ENCODE assay signal across 8 mouse cellular contexts in genomic region chr17:57010911-57011235, GRCm38 (mm10). TPM values are rescaled to one million over a fixed set of nuclear protein-coding genes. Genes with fewer than 3 reads are reported as not detected.
DNase-seq lines count a peak whose midpoint lies in the region; ATAC-seq and TF ChIP-seq lines count a peak whose summit lies in the region.

No protein-coding gene starts in this region.

- H3K4me1 ChIP-seq in lung, embryonic 14.5 days (ENCODE audit: insufficient read depth) = no peaks in the 10 kb centered on the region; the same call in 1 of the 2 replicates
- no peaks in the 10 kb centered on the region for H3K4me1 ChIP-seq in embryonic fibroblast, embryonic 13.5 days (ENCODE audit: control insufficient read depth, insufficient read depth, low read length)
- peaks cover 18% of the 10 kb centered on the region for H3K4me1 ChIP-seq in limb, embryonic 10.5 days
- H3K4me1 ChIP-seq in neural tube, embryonic 14.5 days (ENCODE audit: control insufficient read depth, insufficient read depth, low read length) = peaks cover 11% of the 10 kb centered on the region; the same call in 1 of the 2 replicates

- H3K27me3 ChIP-seq in lung, embryonic 14.5 days (ENCODE audit: insufficient read depth, low read length) = no peaks in the 10 kb centered on the region
- no peaks in the 10 kb centered on the region for H3K27me3 ChIP-seq in limb, embryonic 10.5 days (ENCODE audit: low read depth, poor library complexity, severe bottlenecking)
- no peaks in the 10 kb centered on the region for H3K27me3 ChIP-seq in neural tube, embryonic 14.5 days (ENCODE audit: control insufficient read depth, insufficient read depth, low read length)

- peak overlapping the region; percentile 80 for H3K9ac ChIP-seq in lung, embryonic 14.5 days
- H3K9ac ChIP-seq in neural tube, embryonic 14.5 days (replicated peaks; ENCODE audit: low read depth, low read length) = peak overlapping the region; percentile 58

- ATAC-seq in lung, embryonic 14.5 days (ENCODE audit: insufficient read depth) = peak; percentile 38
- peak; percentile 52 for ATAC-seq in neural tube, embryonic 14.5 days (ENCODE audit: low read depth)

- H3K36me3 ChIP-seq in lung, embryonic 14.5 days (ENCODE audit: insufficient read depth) = peaks cover 38% of the 10 kb centered on the region
- peaks cover 37% of the 10 kb centered on the region for H3K36me3 ChIP-seq in limb, embryonic 10.5 days
- peaks cover 5% of the 10 kb centered on the region; the same call in 1 of the 2 replicates for H3K36me3 ChIP-seq in neural tube, embryonic 14.5 days (ENCODE audit: control insufficient read depth, insufficient read depth, low read length)

- peak overlapping the region; percentile 85 for H3K4me3 ChIP-seq in lung, embryonic 14.5 days (ENCODE audit: low read depth, low read length)
- H3K4me3 ChIP-seq in embryonic fibroblast, embryonic 13.5 days (ENCODE audit: insufficient read depth, low read length) = peak overlapping the region; percentile 80
- peak overlapping the region; percentile 83 for H3K4me3 ChIP-seq in limb, embryonic 10.5 days
- H3K4me3 ChIP-seq in neural tube, embryonic 14.5 days (ENCODE audit: low read depth, low read length) = peak overlapping the region; percentile 51

- peak overlapping the region; percentile 83 for H3K27ac ChIP-seq in lung, embryonic 14.5 days (ENCODE audit: low read depth)
- peak overlapping the region; percentile 63 for H3K27ac ChIP-seq in embryonic fibroblast, embryonic 13.5 days (ENCODE audit: insufficient read depth, low read length)
- peak overlapping the region; percentile 84 for H3K27ac ChIP-seq in limb, embryonic 10.5 days
- H3K27ac ChIP-seq in neural tube, embryonic 14.5 days (ENCODE audit: low read depth, low read length) = peak overlapping the region; percentile 30; the same call in 1 of the 2 replicates

- under 1% methylated on average over 19 of the region's 19 CpGs for WGBS in lung, embryonic 14.5 days
- 1% methylated on average over 19 of the region's 19 CpGs for WGBS in limb, embryonic 10.5 days
- 1% methylated on average over 19 of the region's 19 CpGs for WGBS in neural tube, embryonic 14.5 days

- no peaks in the 10 kb centered on the region for H3K9me3 ChIP-seq in lung, embryonic 14.5 days (ENCODE audit: low read depth, low read length)
- no peaks in the 10 kb centered on the region for H3K9me3 ChIP-seq in limb, embryonic 10.5 days (replicated peaks)
- no peaks in the 10 kb centered on the region for H3K9me3 ChIP-seq in neural tube, embryonic 14.5 days (ENCODE audit: control insufficient read depth, low read length)

- no peak for DNase-seq in lung, embryonic 14.5 days
- no peak for DNase-seq in lung, postnatal 4 days
- no peak for DNase-seq in limb, embryonic 10.5 days (ENCODE audit: low spot score)
- DNase-seq in layer of hippocampus, adult 11-12 months (ENCODE audit: low spot score) = no peak
- no peak for DNase-seq in c-Kit-positive CD71-positive TER-119-positive erythroid progenitor cells, embryonic 14.5 days (ENCODE audit: low spot score)
- DNase-seq in spleen, postnatal 14 days (ENCODE audit: low spot score in 2 of 2) = no peak

- TF ChIP-seq POLR2A in embryonic fibroblast, embryonic 13.5 days (IDR thresholded peaks at IDR 0.05; ENCODE audit: low read depth, low read length) = no peak

- TF ChIP-seq CTCF in lung, embryonic 14.5 days (IDR thresholded peaks at IDR 0.05; ENCODE audit: low read depth) = no peak
- TF ChIP-seq CTCF in embryonic fibroblast, embryonic 13.5 days (IDR thresholded peaks at IDR 0.05; ENCODE audit: borderline replicate concordance, insufficient read depth, low read length) = no peak

- peak overlapping the region; percentile 91 for H3K4me2 ChIP-seq in lung, embryonic 14.5 days
- peak overlapping the region; percentile 61 for H3K4me2 ChIP-seq in neural tube, embryonic 14.5 days (ENCODE audit: low read depth, low read length)

RNA-seq across cellular contexts. Expression of gene Gtf2f1, which starts 0.2 kb away (rescaled TPM):
- 53.2 and 60.2 TPM in 2 replicates for polyA plus RNA-seq in lung, embryonic 14.5 days (2014; fragmentation: Nextera tagmentation; extraction: Ambion mirVana)
- 49.7 and 62.1 TPM in 2 replicates for polyA plus RNA-seq in embryonic fibroblast, embryonic 13.5 days (2011; ENCODE audit: insufficient read length, low read depth, missing spikeins)
- 76.4 and 80.8 TPM in 2 replicates for polyA plus RNA-seq in limb, embryonic 10.5 days (2016; fragmentation: Nextera tagmentation; extraction: Ambion mirVana)
- polyA plus RNA-seq in neural tube, embryonic 14.5 days (2014; fragmentation: Nextera tagmentation; extraction: Ambion mirVana) = 65.7 and 69.6 TPM in 2 replicates

RNA-seq across cellular contexts. Expression of gene Gm17949, which starts 0.4 kb away (rescaled TPM):
- polyA plus RNA-seq in lung, embryonic 14.5 days (2014; fragmentation: Nextera tagmentation; extraction: Ambion mirVana) = 0.16 TPM in 1 of 2 replicates, not detected in the other
- not detected in 2 replicates for polyA plus RNA-seq in embryonic fibroblast, embryonic 13.5 days (2011; ENCODE audit: insufficient read length, low read depth, missing spikeins)
- polyA plus RNA-seq in limb, embryonic 10.5 days (2016; fragmentation: Nextera tagmentation; extraction: Ambion mirVana) = 0.20 and 0.45 TPM in 2 replicates
- polyA plus RNA-seq in neural tube, embryonic 14.5 days (2014; fragmentation: Nextera tagmentation; extraction: Ambion mirVana) = 0.37 and 0.63 TPM in 2 replicates

RNA-seq across cellular contexts. Expression of gene Pspn, which starts 11.1 kb away (rescaled TPM):
- 0.46 and 1.0 TPM in 2 replicates for polyA plus RNA-seq in lung, embryonic 14.5 days (2014; fragmentation: Nextera tagmentation; extraction: Ambion mirVana)
- polyA plus RNA-seq in embryonic fibroblast, embryonic 13.5 days (2011; ENCODE audit: insufficient read length, low read depth, missing spikeins) = not detected in 2 replicates
- not detected in 2 replicates for polyA plus RNA-seq in limb, embryonic 10.5 days (2016; fragmentation: Nextera tagmentation; extraction: Ambion mirVana)
- polyA plus RNA-seq in neural tube, embryonic 14.5 days (2014; fragmentation: Nextera tagmentation; extraction: Ambion mirVana) = not detected in 2 replicates

RNA-seq across cellular contexts. Expression of gene Alkbh7, which starts 13.7 kb away (rescaled TPM):
- 39.0 and 39.8 TPM in 2 replicates for polyA plus RNA-seq in lung, embryonic 14.5 days (2014; fragmentation: Nextera tagmentation; extraction: Ambion mirVana)
- polyA plus RNA-seq in embryonic fibroblast, embryonic 13.5 days (2011; ENCODE audit: insufficient read length, low read depth, missing spikeins) = 8.2 and 8.6 TPM in 2 replicates
- polyA plus RNA-seq in limb, embryonic 10.5 days (2016; fragmentation: Nextera tagmentation; extraction: Ambion mirVana) = 44.2 and 44.9 TPM in 2 replicates
- polyA plus RNA-seq in neural tube, embryonic 14.5 days (2014; fragmentation: Nextera tagmentation; extraction: Ambion mirVana) = 48.6 and 60.2 TPM in 2 replicates

RNA-seq across cellular contexts. Expression of gene Khsrp, which starts 20.4 kb away (rescaled TPM):
- polyA plus RNA-seq in lung, embryonic 14.5 days (2014; fragmentation: Nextera tagmentation; extraction: Ambion mirVana) = 60.8 and 69.4 TPM in 2 replicates
- 77.2 and 82.4 TPM in 2 replicates for polyA plus RNA-seq in embryonic fibroblast, embryonic 13.5 days (2011; ENCODE audit: insufficient read length, low read depth, missing spikeins)
- 47.0 and 48.8 TPM in 2 replicates for polyA plus RNA-seq in limb, embryonic 10.5 days (2016; fragmentation: Nextera tagmentation; extraction: Ambion mirVana)
- polyA plus RNA-seq in neural tube, embryonic 14.5 days (2014; fragmentation: Nextera tagmentation; extraction: Ambion mirVana) = 32.1 and 36.8 TPM in 2 replicates

Comparison
In these comparisons a context has a peak if more than half of its experiments do, and no peak if none do; other contexts are left out.
1. H3K27ac ChIP-seq: peak in every context shown above with its lines; median percentile 84 in limb, embryonic 10.5 days; 83 in lung, embryonic 14.5 days; 63 in embryonic fibroblast, embryonic 13.5 days; 30 in neural tube, embryonic 14.5 days.